Mouse (Mus musculus): ENCODE measurements around the gene Nebl.

DNA sequence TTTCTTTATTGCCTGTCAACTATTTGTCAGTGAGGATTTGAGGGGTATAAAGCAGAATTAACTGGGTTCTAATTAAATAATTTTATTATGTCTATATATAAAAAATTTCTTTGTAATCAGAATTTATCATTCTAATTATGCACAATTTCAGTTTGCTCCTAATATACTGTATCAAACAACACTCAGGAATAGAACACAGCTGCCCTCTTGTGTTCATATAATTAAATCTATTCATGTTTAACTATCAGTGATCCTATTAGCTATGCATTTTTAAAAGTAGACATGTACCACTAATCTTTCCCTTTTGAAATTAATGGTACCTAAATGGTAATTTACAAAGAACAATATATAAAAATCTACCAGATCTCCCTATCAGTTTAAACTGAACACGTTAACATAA, 404.7 kb downstream of the Nebl start:
- TF ChIP-seq CTCF (IDR thresholded peaks at IDR 0.05) (peak; percentile 72), POLR2A (IDR thresholded peaks at IDR 0.05; ENCODE audit: insufficient read depth, low read depth, low read length) (no peak)

Data from heart, adult 2 months (tissue).